Mouse (Mus musculus): Measurements from ENCODE around the gene Olfr1286.

GRCm38 (mm10) chr2:111375222-111375621, 47.7 kb downstream of the Olfr1286 start, which contains the start of gene Olfr1284:
- no peak for TF ChIP-seq CTCF (IDR thresholded peaks at IDR 0.05; ENCODE audit: low read depth, low read length)
- TF ChIP-seq POLR2A (IDR thresholded peaks at IDR 0.05; ENCODE audit: borderline replicate concordance, low read depth, low read length): no peak
